Mouse (Mus musculus): ENCODE measurements around the gene Ambra1. TPM values are rescaled to one million over a fixed set of nuclear protein-coding genes. Genes with fewer than 3 reads are reported as not detected.

Ambra1 gene
- total RNA-seq, 1 experiment from 2014 or later, result 24.0 TPM

GRCm38 (mm10) chr2:91852446-91853191, 122.7 kb downstream of the Ambra1 start:
- ATAC-seq (replicated peaks; ENCODE audit: insufficient number of reproducible peaks, low FRiP score, low TSS enrichment, poor library complexity, severe bottlenecking), result no peak

GRCm38 (mm10) chr2:91854575-91854974, 124.6 kb downstream of the Ambra1 start:
- no peak for ATAC-seq (replicated peaks; ENCODE audit: insufficient number of reproducible peaks, low FRiP score, low TSS enrichment, poor library complexity, severe bottlenecking)

GRCm38 (mm10) chr2:91856958-91857357, 127.0 kb downstream of the Ambra1 start:
- ATAC-seq (replicated peaks; ENCODE audit: insufficient number of reproducible peaks, low FRiP score, low TSS enrichment, poor library complexity, severe bottlenecking), result no peak

GRCm38 (mm10) chr2:91859423-91859822, 129.5 kb downstream of the Ambra1 start:
- no peak for ATAC-seq (replicated peaks; ENCODE audit: insufficient number of reproducible peaks, low FRiP score, low TSS enrichment, poor library complexity, severe bottlenecking)

- no peak for ATAC-seq (replicated peaks; ENCODE audit: insufficient number of reproducible peaks, low FRiP score, low TSS enrichment, poor library complexity, severe bottlenecking)
Observed at GRCm38 (mm10) chr2:91870754-91871153, 140.8 kb downstream of the Ambra1 start.

- ATAC-seq (replicated peaks; ENCODE audit: insufficient number of reproducible peaks, low FRiP score, low TSS enrichment, poor library complexity, severe bottlenecking), result no peak
Observed at GRCm38 (mm10) chr2:91871225-91871624, 141.3 kb downstream of the Ambra1 start.

- no peak for ATAC-seq (replicated peaks; ENCODE audit: insufficient number of reproducible peaks, low FRiP score, low TSS enrichment, poor library complexity, severe bottlenecking)
Observed at GRCm38 (mm10) chr2:91872658-91873057, 142.7 kb downstream of the Ambra1 start.

GRCm38 (mm10) chr2:91876000-91876805, 146.3 kb downstream of the Ambra1 start:
- ATAC-seq (replicated peaks; ENCODE audit: insufficient number of reproducible peaks, low FRiP score, low TSS enrichment, poor library complexity, severe bottlenecking), result no peak

- ATAC-seq (replicated peaks; ENCODE audit: insufficient number of reproducible peaks, low FRiP score, low TSS enrichment, poor library complexity, severe bottlenecking), result no peak
Observed at GRCm38 (mm10) chr2:91876806-91877140, 146.8 kb downstream of the Ambra1 start.

- ATAC-seq (replicated peaks; ENCODE audit: insufficient number of reproducible peaks, low FRiP score, low TSS enrichment, poor library complexity, severe bottlenecking), result no peak
Observed at GRCm38 (mm10) chr2:91878387-91879180, 148.7 kb downstream of the Ambra1 start.

GRCm38 (mm10) chr2:91883961-91884360, 154.0 kb downstream of the Ambra1 start:
- ATAC-seq (replicated peaks; ENCODE audit: insufficient number of reproducible peaks, low FRiP score, low TSS enrichment, poor library complexity, severe bottlenecking), result no peak

GRCm38 (mm10) chr2:91884616-91885015, 154.7 kb downstream of the Ambra1 start:
- ATAC-seq (replicated peaks; ENCODE audit: insufficient number of reproducible peaks, low FRiP score, low TSS enrichment, poor library complexity, severe bottlenecking), result no peak

GRCm38 (mm10) chr2:91894716-91895115, 164.8 kb downstream of the Ambra1 start:
- no peak for ATAC-seq (replicated peaks; ENCODE audit: insufficient number of reproducible peaks, low FRiP score, low TSS enrichment, poor library complexity, severe bottlenecking)

- ATAC-seq (replicated peaks; ENCODE audit: insufficient number of reproducible peaks, low FRiP score, low TSS enrichment, poor library complexity, severe bottlenecking), result no peak
Observed at GRCm38 (mm10) chr2:91895401-91895800, 165.5 kb downstream of the Ambra1 start.

GRCm38 (mm10) chr2:91897968-91898367, 168.0 kb downstream of the Ambra1 start:
- no peak for ATAC-seq (replicated peaks; ENCODE audit: insufficient number of reproducible peaks, low FRiP score, low TSS enrichment, poor library complexity, severe bottlenecking)

- ATAC-seq (replicated peaks; ENCODE audit: insufficient number of reproducible peaks, low FRiP score, low TSS enrichment, poor library complexity, severe bottlenecking), result no peak
Observed at GRCm38 (mm10) chr2:91899141-91899540, 169.2 kb downstream of the Ambra1 start.

GRCm38 (mm10) chr2:91900431-91900830, 170.5 kb downstream of the Ambra1 start:
- no peak for ATAC-seq (replicated peaks; ENCODE audit: insufficient number of reproducible peaks, low FRiP score, low TSS enrichment, poor library complexity, severe bottlenecking)

- ATAC-seq (replicated peaks; ENCODE audit: insufficient number of reproducible peaks, low FRiP score, low TSS enrichment, poor library complexity, severe bottlenecking), result no peak
Observed at GRCm38 (mm10) chr2:91902336-91902735, 172.4 kb downstream of the Ambra1 start.

GRCm38 (mm10) chr2:91903171-91903925, 173.4 kb downstream of the Ambra1 start:
- no peak for ATAC-seq (replicated peaks; ENCODE audit: insufficient number of reproducible peaks, low FRiP score, low TSS enrichment, poor library complexity, severe bottlenecking)

All from monocyte, adult 5-6 weeks (primary cell).